Mouse (Mus musculus) liver, postnatal 0 days (tissue): ENCODE measurements around the gene Pip4p1.

ENCODE experiments used
- CTCF ChIP-seq: sonication (generic); IDR thresholded peaks from 2 replicates; pipeline ENCODE4 v1.5.1; 2016; ENCODE audit warnings: antibody characterized with exemption, low read depth
- EP300 ChIP-seq: IDR thresholded peaks from 2 replicates; pipeline ENCODE4 v1.6.1; 2016; ENCODE audit warnings: antibody characterized with exemption, low read depth, mild to moderate bottlenecking

DNA sequence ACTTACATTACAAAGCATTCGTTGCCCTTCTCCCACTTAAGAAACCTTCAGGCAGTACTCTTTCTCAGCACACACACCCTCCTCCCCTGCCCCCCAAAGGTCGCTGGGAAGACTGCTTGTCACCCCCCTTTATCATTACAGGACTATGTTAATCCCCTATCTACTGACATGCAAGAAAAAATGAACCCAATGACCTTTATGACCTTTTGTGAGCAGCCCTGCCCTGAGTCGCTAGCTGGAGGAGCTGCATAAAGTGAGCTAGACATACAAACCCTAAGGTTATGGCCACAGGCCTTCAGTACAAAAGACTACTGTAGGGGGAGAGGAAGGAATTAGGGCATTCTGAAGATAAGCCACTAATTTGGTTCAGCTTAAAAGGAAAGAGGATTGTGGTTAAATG is 19.3 kb downstream of the Pip4p1 start:
- TF ChIP-seq CTCF (no peak), EP300 (no peak)
